Mouse (Mus musculus): ENCODE measurements at regions not wholly inside any gene's neighbourhood (a gene's known extent, or its start where the extent isn't known, plus 50 kb on each side); places are given as distances from the start of the nearest gene placed in this dataset.

- DNase-seq (ENCODE audit: low spot score in 2 of 2): no peak
These were observed 2784.9 kb upstream of the Gm12353 start for GRCm38 (mm10) chr4:16820371-16820770.

GRCm38 (mm10) chr4:16831598-16831997 lies 2773.7 kb upstream of the Gm12353 start:
- no peak for DNase-seq (ENCODE audit: low spot score in 2 of 2)

GRCm38 (mm10) chr4:16848096-16848495 lies 2757.2 kb upstream of the Gm12353 start:
- DNase-seq (ENCODE audit: low spot score in 2 of 2): peak in 1 of 2 experiments; percentile 3

GRCm38 (mm10) chr4:16852670-16853069 lies 2752.6 kb upstream of the Gm12353 start:
- peak in 1 of 2 experiments; percentile 41 for DNase-seq (ENCODE audit: low spot score in 2 of 2)
